Mouse (Mus musculus) lung, postnatal 0 days (tissue): ENCODE measurements at regions not wholly inside any gene's neighbourhood (a gene's known extent, or its start where the extent isn't known, plus 50 kb on each side); places are given as distances from the start of the nearest gene placed in this dataset.

ENCODE experiments used
- ATAC-seq: fragments of 200-750 bp; cut with Nextera tagmentation; 2 replicates; pipeline ENCODE4 v1.8.0; 2017; ENCODE audit warnings: moderate library complexity
- DNase-seq: peaks from one replicate; pipeline ENCODE4 v3.0.0-alpha.2; 2016; ENCODE audit warnings: low spot score
- H3K27ac ChIP-seq: fragments of 300-500 bp; sonication (generic); 2 replicates; pipeline ENCODE4 v1.5.1; 2014; ENCODE audit warnings: antibody characterized with exemption, mild to moderate bottlenecking, low read length, mixed read lengths
- H3K27me3 ChIP-seq: fragments of 300-500 bp; sonication (generic); replicated peaks from 2 replicates; pipeline ENCODE4 v1.6.1; 2014; ENCODE audit warnings: low read length, mixed read lengths; ENCODE audit not compliant: insufficient read depth
- H3K36me3 ChIP-seq: fragments of 300-500 bp; sonication (generic); 2 replicates; pipeline ENCODE4 v1.6.1; 2014; ENCODE audit warnings: low read length, mixed read lengths; ENCODE audit not compliant: insufficient read depth
- H3K4me1 ChIP-seq: fragments of 300-500 bp; sonication (generic); 2 replicates; pipeline ENCODE4 v1.6.1; 2014; ENCODE audit warnings: antibody characterized with exemption, low read depth, low read length, mixed read lengths; ENCODE audit not compliant: insufficient read depth
- H3K4me2 ChIP-seq: fragments of 300-500 bp; sonication (generic); replicated peaks from 2 replicates; pipeline ENCODE4 v1.6.1; 2014; ENCODE audit warnings: low read depth, mild to moderate bottlenecking, low read length, moderate library complexity, mixed read lengths
- H3K4me3 ChIP-seq: fragments of 300-500 bp; sonication (generic); 2 replicates; pipeline ENCODE4 v1.5.1; 2014; ENCODE audit warnings: low read depth, low read length
- H3K9ac ChIP-seq: fragments of 300-500 bp; sonication (generic); replicated peaks from 2 replicates; pipeline ENCODE4 v1.6.1; 2014; ENCODE audit warnings: low read depth, mild to moderate bottlenecking
- H3K9me3 ChIP-seq: fragments of 300-500 bp; sonication (generic); 2 replicates; pipeline ENCODE4 v1.6.1; 2016; ENCODE audit warnings: low read length, mixed read lengths
- CTCF ChIP-seq: IDR thresholded peaks from 2 replicates; pipeline ENCODE4 v1.5.1; 2016; ENCODE audit warnings: antibody characterized with exemption, mild to moderate bottlenecking
- EP300 ChIP-seq: IDR thresholded peaks from 2 replicates; pipeline ENCODE4 v1.6.1; 2016; ENCODE audit warnings: antibody characterized with exemption, mild to moderate bottlenecking, control low read depth
- WGBS: fragments of 180-500 bp; shearing (Covaris S2); extraction: QIAGEN DNeasy Blood & Tissue Kit; methylation state at CpG from one replicate; pipeline ENCODE4 v1.1.7; 2014; 5-methylcytosine and 5-hydroxymethylcytosine counted together

GRCm38 (mm10) chr19:14353151-14353550, 244.7 kb downstream of the Tle4 start:
- TF ChIP-seq CTCF (no peak), EP300 (no peak)
- H3K27me3 ChIP-seq: no peaks in the 10 kb centered on the region
- no peaks in the 10 kb centered on the region for H3K4me1 ChIP-seq
- H3K9ac ChIP-seq: no peak overlapping the region
- H3K9me3 ChIP-seq: no peaks in the 10 kb centered on the region
- H3K36me3 ChIP-seq: no peaks in the 10 kb centered on the region
- DNase-seq: no peak
- 74% methylated on average over 4 of the region's 4 CpGs for WGBS
- H3K4me3 ChIP-seq: no peak overlapping the region
- H3K4me2 ChIP-seq: no peak overlapping the region
- no peak for ATAC-seq
- H3K27ac ChIP-seq: no peak overlapping the region

- H3K4me3 ChIP-seq: no peak overlapping the region
- H3K36me3 ChIP-seq: no peaks in the 10 kb centered on the region
- TF ChIP-seq CTCF (no peak), EP300 (no peak)
- no peak overlapping the region for H3K27ac ChIP-seq
- H3K27me3 ChIP-seq: no peaks in the 10 kb centered on the region
- H3K9me3 ChIP-seq: no peaks in the 10 kb centered on the region
- H3K4me1 ChIP-seq: no peaks in the 10 kb centered on the region
- no peak overlapping the region for H3K4me2 ChIP-seq
- DNase-seq: no peak
- 77% methylated on average over 2 of the region's 2 CpGs for WGBS
- no peak overlapping the region for H3K9ac ChIP-seq
- ATAC-seq: no peak
Observed at GRCm38 (mm10) chr19:14355128-14355527, 242.7 kb downstream of the Tle4 start.

- Histone ChIP-seq H3K27ac (no peak overlapping the region), H3K9ac (no peak overlapping the region), H3K4me3 (no peak overlapping the region), H3K9me3 (no peaks in the 10 kb centered on the region), H3K27me3 (no peaks in the 10 kb centered on the region), H3K4me2 (no peak overlapping the region), H3K36me3 (no peaks in the 10 kb centered on the region), H3K4me1 (no peaks in the 10 kb centered on the region)
- ATAC-seq: no peak
- no peak for TF ChIP-seq EP300
- DNase-seq: no peak
Observed at GRCm38 (mm10) chr19:14355946-14356345, 241.9 kb downstream of the Tle4 start.

- H3K9me3 ChIP-seq: no peaks in the 10 kb centered on the region
- no peak overlapping the region for H3K27ac ChIP-seq
- H3K4me1 ChIP-seq: no peaks in the 10 kb centered on the region
- ATAC-seq (no peak), DNase-seq (no peak)
- no peak overlapping the region for H3K4me3 ChIP-seq
- 86% methylated on average over 5 of the region's 5 CpGs for WGBS
- no peaks in the 10 kb centered on the region for H3K27me3 ChIP-seq
- TF ChIP-seq CTCF (no peak), EP300 (no peak)
- H3K4me2 ChIP-seq: no peak overlapping the region
- H3K9ac ChIP-seq: no peak overlapping the region
- no peaks in the 10 kb centered on the region for H3K36me3 ChIP-seq
Observed at GRCm38 (mm10) chr19:14360611-14361010, 237.2 kb downstream of the Tle4 start.

- Histone ChIP-seq H3K27me3 (no peaks in the 10 kb centered on the region), H3K9me3 (no peaks in the 10 kb centered on the region), H3K4me1 (no peaks in the 10 kb centered on the region), H3K4me2 (no peak overlapping the region), H3K4me3 (no peak overlapping the region), H3K9ac (no peak overlapping the region), H3K27ac (no peak overlapping the region), H3K36me3 (no peaks in the 10 kb centered on the region)
- TF ChIP-seq EP300: no peak
- TF ChIP-seq CTCF: no peak
- 82% methylated on average over 12 of the region's 12 CpGs for WGBS
- DNase-seq: no peak
- ATAC-seq: no peak
Observed at GRCm38 (mm10) chr19:14369098-14369604, 228.7 kb downstream of the Tle4 start.

- WGBS: 81% methylated on average over 5 of the region's 5 CpGs
- TF ChIP-seq CTCF: no peak
- no peak for TF ChIP-seq EP300
- DNase-seq (no peak), ATAC-seq (no peak)
- Histone ChIP-seq H3K36me3 (no peaks in the 10 kb centered on the region), H3K4me2 (no peak overlapping the region), H3K27me3 (no peaks in the 10 kb centered on the region), H3K4me3 (no peak overlapping the region), H3K27ac (no peak overlapping the region), H3K4me1 (no peaks in the 10 kb centered on the region), H3K9me3 (no peaks in the 10 kb centered on the region), H3K9ac (no peak overlapping the region)
Observed at GRCm38 (mm10) chr19:14371360-14371759, 226.5 kb downstream of the Tle4 start.

GRCm38 (mm10) chr19:14373996-14374395, 223.9 kb downstream of the Tle4 start:
- no peak overlapping the region for H3K27ac ChIP-seq
- no peaks in the 10 kb centered on the region for H3K27me3 ChIP-seq
- no peak for ATAC-seq
- no peak overlapping the region for H3K4me2 ChIP-seq
- H3K36me3 ChIP-seq: no peaks in the 10 kb centered on the region
- no peak overlapping the region for H3K4me3 ChIP-seq
- no peak for DNase-seq
- no peaks in the 10 kb centered on the region for H3K4me1 ChIP-seq
- no peaks in the 10 kb centered on the region for H3K9me3 ChIP-seq
- TF ChIP-seq CTCF: no peak
- no peak for TF ChIP-seq EP300
- no peak overlapping the region for H3K9ac ChIP-seq
- 83% methylated on average over 4 of the region's 4 CpGs for WGBS
